Mouse (Mus musculus): ENCODE measurements around the gene Ank3. TPM values are rescaled to one million over a fixed set of nuclear protein-coding genes. Genes with fewer than 3 reads are reported as not detected.

Gene Ank3
- polyA plus RNA-seq, 1 experiment from 2014 or later, result 18.0 TPM

DNA sequence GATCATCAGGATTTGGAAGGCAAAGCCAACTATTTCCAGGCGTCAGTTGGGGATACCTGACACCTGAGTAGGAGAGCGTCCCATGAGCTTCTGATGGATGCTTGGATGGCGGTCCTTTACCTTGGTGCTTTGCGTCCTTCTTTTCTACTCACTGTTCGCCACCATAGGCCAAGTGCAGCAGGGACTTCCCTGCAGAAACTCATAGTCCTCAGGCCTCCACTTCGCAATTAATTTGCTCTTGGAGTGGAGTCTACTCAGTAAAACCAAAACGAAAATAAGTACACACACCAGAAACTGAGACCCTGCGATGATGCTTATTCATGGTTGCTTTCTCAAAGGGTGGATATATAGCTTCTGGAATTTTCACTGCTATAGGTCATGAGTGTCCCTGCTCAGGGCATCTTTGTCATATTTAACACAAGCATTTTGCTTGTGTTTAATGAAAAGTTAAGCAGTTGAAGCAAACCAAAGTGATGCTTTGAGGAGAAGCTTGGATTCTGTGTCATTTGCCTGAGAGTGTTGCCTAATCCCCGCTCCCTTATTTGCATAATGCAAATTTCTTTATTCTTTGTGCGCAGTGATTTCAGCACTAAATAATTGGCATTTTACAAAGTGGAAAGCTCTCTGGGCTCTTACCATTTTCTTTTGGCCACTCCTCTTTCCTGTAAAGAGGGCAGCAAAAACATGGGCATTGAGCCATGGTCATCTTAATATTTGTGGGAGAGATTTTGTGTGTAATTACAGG, 145.5 kb downstream of the Ank3 start:
- WGBS, result 91% methylated on average over 10 of the region's 10 CpGs
- ATAC-seq (ENCODE audit: borderline replicate concordance, extremely low read depth, low FRiP score, low TSS enrichment), result no peak

DNA sequence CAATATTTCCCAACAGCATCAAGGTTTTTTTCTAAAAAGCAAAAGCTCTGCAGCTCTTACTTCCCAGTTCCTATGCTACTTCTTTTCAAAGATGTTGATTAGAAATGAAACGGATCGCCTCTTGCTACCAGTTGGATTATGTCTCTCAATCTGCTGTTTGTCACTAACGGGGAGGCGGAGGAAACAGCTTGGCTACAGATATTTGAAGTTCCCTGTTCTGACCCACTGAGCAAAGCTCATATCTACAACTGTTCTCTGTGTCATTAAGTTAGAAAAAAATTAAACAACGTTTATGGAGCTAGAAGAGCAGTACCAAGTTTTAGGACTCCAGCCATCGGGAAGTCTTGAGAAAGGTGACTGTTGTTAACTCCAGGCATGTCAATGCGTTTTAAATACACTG, 146.1 kb downstream of the Ank3 start:
- H3K4me2 ChIP-seq, result no peak overlapping the region
- 68% methylated on average over 7 of the region's 7 CpGs for WGBS
- no peaks in the 10 kb centered on the region for H3K36me3 ChIP-seq
- H3K4me1 ChIP-seq, result no peaks in the 10 kb centered on the region
- H3K4me3 ChIP-seq, result no peak overlapping the region
- H3K9me3 ChIP-seq, result no peaks in the 10 kb centered on the region
- ATAC-seq (ENCODE audit: borderline replicate concordance, extremely low read depth, low FRiP score, low TSS enrichment), result no peak
- no peak overlapping the region for H3K9ac ChIP-seq
- no peak overlapping the region for H3K27ac ChIP-seq
- no peaks in the 10 kb centered on the region for H3K27me3 ChIP-seq

More for the DNA sequence above, 145.5 kb downstream of the Ank3 start:
- Histone ChIP-seq H3K4me1 (no peaks in the 10 kb centered on the region), H3K4me2 (no peak overlapping the region), H3K4me3 (no peak overlapping the region), H3K9me3 (no peaks in the 10 kb centered on the region), H3K27ac (no peak overlapping the region), H3K27me3 (no peaks in the 10 kb centered on the region), H3K36me3 (no peaks in the 10 kb centered on the region), H3K9ac (no peak overlapping the region)

DNA sequence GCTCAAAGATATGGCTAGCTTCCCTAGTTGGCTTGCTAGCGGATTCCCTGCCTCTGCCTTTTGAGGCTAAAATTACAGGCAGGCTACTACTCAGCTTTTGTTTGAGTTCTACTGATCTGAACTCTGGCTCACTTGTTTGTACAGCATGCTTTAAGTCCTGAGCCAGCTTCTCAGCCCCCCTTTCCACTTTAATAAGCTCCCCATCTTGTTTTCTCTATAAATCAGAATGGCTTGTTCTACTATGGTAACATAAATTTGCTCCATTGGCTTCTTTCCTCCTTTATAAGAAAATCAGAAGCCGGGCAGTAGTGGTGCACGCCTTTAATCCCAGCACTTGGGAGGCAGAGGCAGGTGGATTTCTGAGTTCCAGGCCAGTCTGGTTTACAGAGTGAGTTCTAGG, 147.4 kb downstream of the Ank3 start:
- no peak overlapping the region for H3K4me2 ChIP-seq
- no peaks in the 10 kb centered on the region for H3K4me1 ChIP-seq
- no peaks in the 10 kb centered on the region for H3K27me3 ChIP-seq
- H3K9ac ChIP-seq, result no peak overlapping the region
- H3K4me3 ChIP-seq, result no peak overlapping the region
- no peaks in the 10 kb centered on the region for H3K36me3 ChIP-seq
- no peak for ATAC-seq (ENCODE audit: borderline replicate concordance, extremely low read depth, low FRiP score, low TSS enrichment)
- WGBS, result 81% methylated on average over 3 of the region's 3 CpGs
- no peak overlapping the region for H3K27ac ChIP-seq
- H3K9me3 ChIP-seq, result no peaks in the 10 kb centered on the region

DNA sequence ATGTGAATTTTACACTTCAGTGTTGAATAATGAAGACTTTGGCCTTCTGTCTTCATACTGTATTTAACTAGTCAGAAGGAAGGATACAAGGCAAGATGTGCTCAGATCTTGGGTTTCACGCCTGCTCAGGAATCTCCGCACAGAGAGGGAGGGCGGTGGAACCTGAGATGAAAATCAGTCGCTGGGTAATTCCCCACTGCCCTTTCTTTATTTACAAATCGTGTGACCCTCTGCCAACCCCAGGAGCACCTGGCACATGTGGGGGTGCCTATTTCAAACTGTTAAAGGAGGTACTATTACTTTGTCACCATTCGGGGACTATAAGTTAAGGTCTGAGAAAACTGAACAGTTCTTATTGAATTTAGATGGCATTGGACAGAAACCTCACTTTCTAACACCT, 148.1 kb downstream of the Ank3 start:
- Histone ChIP-seq H3K4me1 (no peaks in the 10 kb centered on the region), H3K9me3 (no peaks in the 10 kb centered on the region), H3K27me3 (no peaks in the 10 kb centered on the region), H3K27ac (no peak overlapping the region), H3K36me3 (no peaks in the 10 kb centered on the region), H3K4me2 (no peak overlapping the region), H3K9ac (no peak overlapping the region), H3K4me3 (no peak overlapping the region)
- 65% methylated on average over 6 of the region's 6 CpGs for WGBS
- ATAC-seq (ENCODE audit: borderline replicate concordance, extremely low read depth, low FRiP score, low TSS enrichment), result no peak

DNA sequence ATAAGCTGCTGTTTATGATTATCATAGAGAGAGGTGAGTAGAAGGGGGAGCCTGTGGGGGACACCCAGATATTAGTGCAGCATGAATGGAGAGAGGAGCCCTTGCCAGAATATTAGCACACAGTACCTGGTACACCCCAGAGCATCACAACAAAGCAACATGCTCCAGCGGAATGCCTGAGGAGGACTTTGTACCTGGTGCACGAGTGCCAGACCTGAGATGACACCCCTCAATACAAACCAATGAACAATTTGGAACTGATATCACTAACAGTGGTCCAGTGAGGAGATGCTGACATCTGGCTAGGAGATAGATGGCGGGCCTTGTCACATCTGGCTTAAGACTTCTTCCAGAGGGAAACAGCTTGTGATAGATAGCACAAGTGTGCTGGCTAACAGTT, 150.2 kb downstream of the Ank3 start:
- no peak overlapping the region for H3K9ac ChIP-seq
- H3K4me2 ChIP-seq, result no peak overlapping the region
- H3K27me3 ChIP-seq, result no peaks in the 10 kb centered on the region
- WGBS, result 76% methylated on average over 3 of the region's 3 CpGs
- no peak overlapping the region for H3K27ac ChIP-seq
- no peaks in the 10 kb centered on the region for H3K9me3 ChIP-seq
- no peaks in the 10 kb centered on the region for H3K36me3 ChIP-seq
- no peak for ATAC-seq (ENCODE audit: borderline replicate concordance, extremely low read depth, low FRiP score, low TSS enrichment)
- no peaks in the 10 kb centered on the region for H3K4me1 ChIP-seq
- H3K4me3 ChIP-seq, result no peak overlapping the region

DNA sequence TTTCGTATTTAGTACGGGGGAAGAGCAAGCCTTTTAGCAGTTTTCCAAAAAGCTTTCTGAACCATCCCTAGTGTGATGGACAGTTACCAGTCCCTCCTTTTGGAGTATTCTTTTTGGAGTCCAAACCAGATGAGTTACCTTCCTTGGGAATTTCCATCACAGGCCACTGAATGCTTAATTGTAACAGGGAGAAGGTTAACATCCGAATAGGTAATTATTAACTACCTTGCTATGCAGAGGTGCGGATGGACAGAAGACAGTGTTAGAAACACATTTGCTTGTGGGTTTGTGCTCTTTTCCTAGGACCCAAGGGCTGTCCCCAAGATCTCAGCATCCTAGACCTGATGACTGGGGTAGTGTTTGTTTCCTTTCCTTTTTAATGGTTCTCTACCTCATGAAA, 150.6 kb downstream of the Ank3 start:
- Histone ChIP-seq H3K4me2 (no peak overlapping the region), H3K27ac (no peak overlapping the region), H3K27me3 (no peaks in the 10 kb centered on the region), H3K9me3 (no peaks in the 10 kb centered on the region), H3K4me1 (no peaks in the 10 kb centered on the region), H3K36me3 (no peaks in the 10 kb centered on the region), H3K4me3 (no peak overlapping the region), H3K9ac (no peak overlapping the region)
- ATAC-seq (ENCODE audit: borderline replicate concordance, extremely low read depth, low FRiP score, low TSS enrichment), result no peak
- WGBS, result 69% methylated on average over 4 of the region's 4 CpGs

DNA sequence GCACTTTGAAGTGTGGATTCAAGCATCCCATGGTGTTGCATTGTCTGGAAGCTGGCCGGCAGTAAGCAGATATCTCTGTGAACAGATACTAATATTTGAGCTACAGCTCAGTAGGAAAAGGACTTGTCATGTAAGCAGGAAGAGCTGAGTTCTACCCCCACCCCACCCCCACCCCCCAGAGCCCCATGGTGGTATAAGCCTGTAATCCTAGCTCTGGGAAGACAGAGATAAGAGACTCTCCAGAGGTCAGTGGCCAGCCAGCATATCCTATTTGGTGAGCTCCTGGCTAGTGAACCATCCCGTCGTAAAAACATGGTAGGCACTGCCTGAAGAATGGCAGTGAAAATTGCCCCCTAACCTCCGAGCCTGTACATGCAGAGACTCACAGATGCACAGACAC, 152.3 kb downstream of the Ank3 start:
- H3K36me3 ChIP-seq, result no peaks in the 10 kb centered on the region
- no peak overlapping the region for H3K9ac ChIP-seq
- H3K27ac ChIP-seq, result no peak overlapping the region
- no peak overlapping the region for H3K4me2 ChIP-seq
- no peaks in the 10 kb centered on the region for H3K9me3 ChIP-seq
- H3K4me3 ChIP-seq, result no peak overlapping the region
- H3K4me1 ChIP-seq, result no peaks in the 10 kb centered on the region
- 41% methylated on average over 4 of the region's 4 CpGs for WGBS
- no peaks in the 10 kb centered on the region for H3K27me3 ChIP-seq
- no peak for ATAC-seq (ENCODE audit: borderline replicate concordance, extremely low read depth, low FRiP score, low TSS enrichment)

DNA sequence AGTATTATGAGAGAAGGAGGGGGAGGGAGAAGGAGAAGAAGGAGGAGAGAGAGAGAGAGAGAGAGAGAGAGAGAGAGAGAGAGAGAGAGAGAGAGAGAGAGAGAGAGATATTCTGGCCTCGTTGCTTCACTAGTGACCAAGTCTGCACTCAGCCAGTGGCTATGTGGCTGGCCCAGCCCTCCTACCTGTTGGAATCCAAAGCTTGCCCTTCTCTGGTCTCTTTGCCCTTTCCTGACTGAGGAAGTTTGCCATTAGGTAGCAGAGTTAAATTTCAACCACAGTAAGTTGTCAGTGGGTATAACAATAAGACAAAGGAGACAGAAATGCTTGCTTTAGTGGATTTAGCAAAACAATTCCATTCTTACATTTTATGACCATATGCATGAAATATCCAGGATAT, 154.5 kb downstream of the Ank3 start:
- no peak overlapping the region for H3K27ac ChIP-seq

DNA sequence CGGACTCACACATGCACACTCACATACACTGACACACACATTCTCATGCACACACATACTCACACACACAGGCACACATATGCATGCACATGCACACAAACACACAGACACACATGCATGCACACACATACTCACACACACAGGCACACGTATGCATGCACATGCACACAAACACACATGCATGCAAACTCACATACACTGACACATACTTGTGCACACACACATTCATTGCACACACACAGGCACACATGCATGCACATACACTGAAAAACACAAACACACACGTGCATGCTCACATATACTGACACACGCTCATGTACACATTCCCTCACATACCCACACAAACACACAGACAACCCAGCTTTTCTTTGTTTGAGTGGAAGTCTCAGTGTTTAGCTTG, 157.0 kb downstream of the Ank3 start:
- Histone ChIP-seq H3K4me1 (no peaks in the 10 kb centered on the region), H3K27ac (no peak overlapping the region), H3K9ac (no peak overlapping the region), H3K9me3 (no peaks in the 10 kb centered on the region), H3K4me2 (no peak overlapping the region), H3K36me3 (no peaks in the 10 kb centered on the region), H3K27me3 (no peaks in the 10 kb centered on the region), H3K4me3 (no peak overlapping the region)
- ATAC-seq (ENCODE audit: borderline replicate concordance, extremely low read depth, low FRiP score, low TSS enrichment), result no peak
- 79% methylated on average over 4 of the region's 4 CpGs for WGBS

More for the DNA sequence above, 154.5 kb downstream of the Ank3 start:
- Histone ChIP-seq H3K4me3 (no peak overlapping the region), H3K36me3 (no peaks in the 10 kb centered on the region), H3K4me2 (no peak overlapping the region), H3K9ac (no peak overlapping the region), H3K27me3 (no peaks in the 10 kb centered on the region), H3K4me1 (no peaks in the 10 kb centered on the region), H3K9me3 (no peaks in the 10 kb centered on the region)
- ATAC-seq (ENCODE audit: borderline replicate concordance, extremely low read depth, low FRiP score, low TSS enrichment), result no peak
- 22% methylated on average over 1 of the region's 1 CpGs for WGBS

DNA sequence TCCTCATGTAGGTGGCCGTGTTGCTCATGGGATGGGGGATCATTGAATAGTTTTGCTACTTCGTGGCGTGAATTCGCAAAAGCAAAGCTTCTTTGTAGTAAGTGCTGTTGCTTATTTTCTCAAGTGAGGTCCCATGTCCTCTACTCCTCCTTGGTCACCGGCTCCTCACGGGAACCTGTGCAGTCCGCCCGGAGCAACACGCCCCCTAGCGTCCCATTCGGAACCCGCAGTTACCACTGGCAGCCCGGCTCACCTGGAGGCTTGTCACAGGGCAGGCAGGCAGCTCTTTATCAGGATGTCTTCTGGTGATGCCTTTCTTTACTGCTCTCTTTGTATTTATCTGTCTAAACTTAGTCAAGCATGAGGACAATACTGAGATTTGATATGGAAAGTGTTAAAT, 157.7 kb downstream of the Ank3 start:
- Histone ChIP-seq H3K27ac (no peak overlapping the region), H3K4me1 (no peaks in the 10 kb centered on the region), H3K27me3 (no peaks in the 10 kb centered on the region), H3K4me3 (no peak overlapping the region), H3K9ac (no peak overlapping the region), H3K36me3 (no peaks in the 10 kb centered on the region), H3K9me3 (no peaks in the 10 kb centered on the region), H3K4me2 (no peak overlapping the region)
- 19% methylated on average over 13 of the region's 13 CpGs for WGBS
- ATAC-seq (ENCODE audit: borderline replicate concordance, extremely low read depth, low FRiP score, low TSS enrichment), result no peak

DNA sequence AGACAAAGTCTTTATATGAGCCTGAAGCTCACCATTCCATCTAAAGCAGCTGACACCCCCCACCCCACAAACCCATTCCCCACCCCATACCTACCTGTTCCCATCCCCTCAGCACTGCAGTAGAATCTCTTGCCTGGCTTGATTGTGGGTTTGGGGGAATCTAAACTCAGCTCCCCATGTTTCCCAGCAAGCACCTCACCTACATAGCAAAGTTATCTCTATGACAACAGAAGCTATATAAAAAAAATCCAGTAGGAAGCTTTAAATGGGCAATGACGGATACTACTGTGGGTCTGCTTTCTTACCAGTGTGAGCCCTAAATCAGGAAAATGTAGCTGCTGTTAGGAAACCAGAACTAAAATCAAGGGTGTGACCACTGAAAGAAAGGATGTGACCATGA, 161.7 kb downstream of the Ank3 start:
- H3K9ac ChIP-seq, result no peak overlapping the region
- no peaks in the 10 kb centered on the region for H3K4me1 ChIP-seq
- no peak for ATAC-seq (ENCODE audit: borderline replicate concordance, extremely low read depth, low FRiP score, low TSS enrichment)
- no peaks in the 10 kb centered on the region for H3K36me3 ChIP-seq
- no peaks in the 10 kb centered on the region for H3K9me3 ChIP-seq
- H3K27ac ChIP-seq, result no peak overlapping the region
- WGBS, result 87% methylated on average over 1 of the region's 1 CpGs
- H3K27me3 ChIP-seq, result no peaks in the 10 kb centered on the region
- no peak overlapping the region for H3K4me3 ChIP-seq
- no peak overlapping the region for H3K4me2 ChIP-seq

DNA sequence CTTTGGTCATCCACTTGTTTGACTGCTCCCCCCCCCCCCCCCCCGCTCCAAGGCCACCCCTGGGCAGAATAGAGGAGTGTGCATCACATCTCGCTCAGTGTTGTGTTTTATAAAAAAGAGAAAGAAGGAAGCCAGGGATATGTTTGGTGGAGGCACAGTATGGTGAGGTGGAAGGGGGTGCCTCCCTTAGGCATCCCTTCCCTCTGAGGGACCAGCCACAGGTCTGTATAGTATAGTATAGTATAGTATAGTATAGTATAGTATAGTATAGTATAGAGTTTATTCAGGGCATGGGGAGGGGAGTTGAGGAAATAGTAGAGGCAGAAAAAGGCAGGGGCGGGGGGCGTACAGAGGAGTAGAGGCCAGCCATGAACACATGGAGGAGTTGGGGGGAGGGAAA, 164.4 kb downstream of the Ank3 start:
- no peaks in the 10 kb centered on the region for H3K27me3 ChIP-seq
- 86% methylated on average over 4 of the region's 4 CpGs for WGBS

DNA sequence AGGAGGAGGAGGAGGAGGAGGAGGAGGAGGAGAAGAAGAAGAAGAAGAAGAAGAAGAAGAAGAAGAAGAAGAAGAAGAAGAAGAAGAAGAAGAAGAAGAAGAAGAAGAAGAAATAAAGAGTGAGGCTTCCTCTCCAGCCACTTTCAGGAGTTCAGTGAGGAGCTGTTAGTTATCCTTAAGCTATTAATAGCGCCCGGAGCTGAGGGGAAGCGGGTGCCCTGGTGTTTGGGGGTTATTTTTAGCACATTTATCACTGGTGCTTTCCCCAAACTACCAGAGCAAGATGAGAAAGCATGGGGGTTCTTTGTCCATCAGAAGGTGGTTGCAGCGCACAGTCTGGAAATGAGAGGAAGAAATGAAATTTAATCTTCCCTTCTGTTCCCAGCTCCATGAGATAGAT, 166.5 kb downstream of the Ank3 start:
- no peak overlapping the region for H3K4me2 ChIP-seq

More for the DNA sequence above, 164.4 kb downstream of the Ank3 start:
- Histone ChIP-seq H3K9ac (no peak overlapping the region), H3K4me3 (no peak overlapping the region), H3K4me1 (no peaks in the 10 kb centered on the region), H3K27ac (no peak overlapping the region), H3K4me2 (no peak overlapping the region), H3K9me3 (no peaks in the 10 kb centered on the region), H3K36me3 (no peaks in the 10 kb centered on the region)
- no peak for ATAC-seq (ENCODE audit: borderline replicate concordance, extremely low read depth, low FRiP score, low TSS enrichment)

More for the DNA sequence above, 166.5 kb downstream of the Ank3 start:
- ATAC-seq (ENCODE audit: borderline replicate concordance, extremely low read depth, low FRiP score, low TSS enrichment), result no peak
- 58% methylated on average over 4 of the region's 4 CpGs for WGBS
- no peak overlapping the region for H3K9ac ChIP-seq
- H3K9me3 ChIP-seq, result no peaks in the 10 kb centered on the region
- H3K27me3 ChIP-seq, result no peaks in the 10 kb centered on the region
- H3K4me3 ChIP-seq, result no peak overlapping the region
- no peaks in the 10 kb centered on the region for H3K36me3 ChIP-seq
- no peak overlapping the region for H3K27ac ChIP-seq
- no peaks in the 10 kb centered on the region for H3K4me1 ChIP-seq
